Mouse (Mus musculus): ENCODE results near the gene Phc2.

- no peak for TF ChIP-seq POLR2A (IDR thresholded peaks at IDR 0.05; ENCODE audit: borderline replicate concordance, extremely low read depth, low read depth, low read length)
- no peak for TF ChIP-seq CTCF (IDR thresholded peaks at IDR 0.05; ENCODE audit: insufficient read depth, low read length)
Observed at GRCm38 (mm10) chr4:128752031-128752757, 97.7 kb downstream of the Phc2 start.
